Comparison of ENCODE assay signal across 8 mouse cellular contexts in genomic region chr7:144838522-144839503, GRCm38 (mm10). TPM values are rescaled to one million over a fixed set of nuclear protein-coding genes. Genes with fewer than 3 reads are reported as not detected.
A peak's percentile ranks its signal among the peaks of the same experiment; 100 is the strongest.
DNase-seq lines count a peak whose midpoint lies in the region; ATAC-seq lines count a peak whose summit lies in the region.

No protein-coding gene starts in this region.

- no peak overlapping the region for H3K27ac ChIP-seq in intestine, embryonic 15.5 days
- no peak overlapping the region for H3K27ac ChIP-seq in neural tube, embryonic 11.5 days (ENCODE audit: low read depth, low read length)

- no peaks in the 10 kb centered on the region for H3K9me3 ChIP-seq in intestine, embryonic 15.5 days
- H3K9me3 ChIP-seq in neural tube, embryonic 11.5 days (ENCODE audit: control insufficient read depth, low read length) = no peaks in the 10 kb centered on the region

- peaks cover 77% of the 10 kb centered on the region for H3K27me3 ChIP-seq in intestine, embryonic 15.5 days (replicated peaks)
- peaks cover 48% of the 10 kb centered on the region for H3K27me3 ChIP-seq in neural tube, embryonic 11.5 days (ENCODE audit: control insufficient read depth, insufficient read depth, low read length)

- H3K9ac ChIP-seq in intestine, embryonic 15.5 days = 0 out of 2 replicates have a peak overlapping the region, but pooled peaks have one; percentile 8
- peak overlapping the region; percentile 36 for H3K9ac ChIP-seq in neural tube, embryonic 11.5 days (ENCODE audit: low read length)

- H3K4me2 ChIP-seq in intestine, embryonic 15.5 days (replicated peaks) = peak overlapping the region; percentile 65
- H3K4me2 ChIP-seq in neural tube, embryonic 11.5 days (ENCODE audit: low read depth) = peak overlapping the region; percentile 66

- under 1% methylated on average over 94 of the region's 94 CpGs for WGBS in intestine, embryonic 15.5 days
- under 1% methylated on average over 93 of the region's 94 CpGs for WGBS in neural tube, embryonic 11.5 days

- peak overlapping the region; percentile 25 for H3K4me3 ChIP-seq in intestine, embryonic 15.5 days (replicated peaks)
- peak overlapping the region; percentile 40 for H3K4me3 ChIP-seq in neural tube, embryonic 11.5 days (ENCODE audit: low read depth, low read length)

- H3K36me3 ChIP-seq in intestine, embryonic 15.5 days = no peaks in the 10 kb centered on the region
- no peaks in the 10 kb centered on the region for H3K36me3 ChIP-seq in neural tube, embryonic 11.5 days (ENCODE audit: control insufficient read depth, insufficient read depth, low read length)

- peak; percentile 39; the same call in 1 of the 2 replicates for ATAC-seq in intestine, embryonic 15.5 days
- peak; percentile 55 for ATAC-seq in neural tube, embryonic 11.5 days (ENCODE audit: insufficient read depth, low FRiP score, low TSS enrichment)

- peaks cover 13% of the 10 kb centered on the region for H3K4me1 ChIP-seq in intestine, embryonic 15.5 days (replicated peaks)
- peaks cover 15% of the 10 kb centered on the region for H3K4me1 ChIP-seq in neural tube, embryonic 11.5 days (ENCODE audit: control insufficient read depth, insufficient read depth, low read length)

- peak; percentile 6 to 12 for DNase-seq in frontal cortex, postnatal 36 days (ENCODE audit: low spot score in 2 of 2)
- no peak for DNase-seq in frontal cortex, postnatal 14 days (ENCODE audit: low spot score in 2 of 2)
- DNase-seq in right cerebral cortex, adult 18-20 months = peak; percentile 6
- DNase-seq in right cerebral cortex, postnatal 36 days (ENCODE audit: low spot score in 2 of 2) = no peak
- peak; percentile 68 for DNase-seq in neural tube, embryonic 11.5 days (ENCODE audit: low spot score)
- no peak for DNase-seq in thymus, adult 18-20 months
- DNase-seq in ovary, postnatal 14 days (ENCODE audit: low spot score) = no peak

RNA-seq across cellular contexts. Expression of gene Fgf3, which starts 0.9 kb away (rescaled TPM):
- polyA plus RNA-seq in intestine, embryonic 15.5 days (2015; fragmentation: Nextera tagmentation; extraction: Ambion mirVana) = not detected in 2 replicates
- 0.57 and 0.98 TPM in 2 replicates for polyA plus RNA-seq in neural tube, embryonic 11.5 days (2014; fragmentation: Nextera tagmentation; extraction: Ambion mirVana)

RNA-seq across cellular contexts. Expression of gene Fgf4, which starts 8.4 kb away (rescaled TPM):
- not detected in 2 replicates for polyA plus RNA-seq in intestine, embryonic 15.5 days (2015; fragmentation: Nextera tagmentation; extraction: Ambion mirVana)
- polyA plus RNA-seq in neural tube, embryonic 11.5 days (2014; fragmentation: Nextera tagmentation; extraction: Ambion mirVana) = 0.74 and 1.3 TPM in 2 replicates

RNA-seq across cellular contexts. Expression of gene Fgf15, which starts 57.5 kb away (rescaled TPM):
- polyA plus RNA-seq in intestine, embryonic 15.5 days (2015; fragmentation: Nextera tagmentation; extraction: Ambion mirVana) = 0.23 TPM in 1 of 2 replicates, not detected in the other
- 48.6 and 53.3 TPM in 2 replicates for polyA plus RNA-seq in neural tube, embryonic 11.5 days (2014; fragmentation: Nextera tagmentation; extraction: Ambion mirVana)

Comparison
In these comparisons a context has a peak if more than half of its experiments do, and no peak if none do; other contexts are left out.
1. DNase-seq: peak in frontal cortex, postnatal 36 days (2 of 2), right cerebral cortex, adult 18-20 months (single experiment) and neural tube, embryonic 11.5 days (single experiment); none in frontal cortex, postnatal 14 days (0 of 2), right cerebral cortex, postnatal 36 days (0 of 2), thymus, adult 18-20 months (0 of 2) and ovary, postnatal 14 days (single experiment).
2. RNA of gene Fgf15, which starts 57.5 kb away (polyA plus RNA-seq): 48.6 to 53.3 TPM in neural tube, embryonic 11.5 days; 0.23 TPM in intestine, embryonic 15.5 days; every median in the first group is over 10 times any median in the second.